Mouse (Mus musculus): Measurements from ENCODE around the gene Serpina11. TPM values are rescaled to one million over a fixed set of nuclear protein-coding genes. Genes with fewer than 3 reads are reported as not detected.

Serpina11 gene
- polyA plus RNA-seq, 1 experiment from 2014 or later, result not detected

- DNase-seq (ENCODE audit: low spot score), result no peak
- 84% methylated on average over 3 of the region's 3 CpGs for WGBS
- no peaks in the 10 kb centered on the region for H3K4me1 ChIP-seq (ENCODE audit: control insufficient read depth, insufficient read depth, low read length)
- H3K36me3 ChIP-seq (ENCODE audit: control insufficient read depth, insufficient read depth, low read length), result no peaks in the 10 kb centered on the region
- no peak overlapping the region for H3K4me2 ChIP-seq (ENCODE audit: low read depth)
- H3K27ac ChIP-seq (ENCODE audit: low read depth, low read length), result no peak overlapping the region
- H3K4me3 ChIP-seq (ENCODE audit: low read depth, low read length), result no peak overlapping the region
- no peaks in the 10 kb centered on the region for H3K27me3 ChIP-seq (ENCODE audit: control insufficient read depth, insufficient read depth, low read length)
- ATAC-seq (ENCODE audit: insufficient read depth, low FRiP score, low TSS enrichment), result no peak
- H3K9me3 ChIP-seq (ENCODE audit: control insufficient read depth, low read length), result peaks cover 5% of the 10 kb centered on the region; the same call in 1 of the 2 replicates
- H3K9ac ChIP-seq (ENCODE audit: low read length), result no peak overlapping the region
Measured at GRCm38 (mm10) chr12:104000594-104000993, 10.8 kb upstream of the Serpina11 start.

DNA sequence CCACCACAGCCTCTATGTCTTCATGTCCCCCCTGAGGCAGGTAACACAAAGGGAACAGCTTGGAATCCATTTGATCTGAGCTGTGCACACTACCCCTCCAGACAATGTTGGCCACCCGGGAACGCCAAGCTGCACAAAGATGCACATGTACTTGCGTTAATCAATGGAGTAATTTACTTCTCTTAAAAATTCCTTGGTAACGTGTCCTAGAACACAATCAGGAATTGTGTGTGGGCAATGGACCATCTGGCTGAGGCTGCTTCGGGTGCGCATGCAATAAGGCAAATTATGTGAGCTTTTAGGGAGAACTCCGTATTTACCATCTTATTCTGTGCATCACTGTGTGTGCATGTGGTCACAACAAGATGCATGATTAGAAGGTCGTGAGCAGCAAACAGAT is 9.9 kb upstream of the Serpina11 start:
- no peaks in the 10 kb centered on the region for H3K4me1 ChIP-seq (ENCODE audit: control insufficient read depth, insufficient read depth, low read length)
- no peak for ATAC-seq (ENCODE audit: insufficient read depth, low FRiP score, low TSS enrichment)
- DNase-seq (ENCODE audit: low spot score), result no peak
- peaks cover 4% of the 10 kb centered on the region; the same call in 1 of the 2 replicates for H3K9me3 ChIP-seq (ENCODE audit: control insufficient read depth, low read length)
- no peak overlapping the region for H3K4me2 ChIP-seq (ENCODE audit: low read depth)
- H3K27ac ChIP-seq (ENCODE audit: low read depth, low read length), result no peak overlapping the region
- no peaks in the 10 kb centered on the region for H3K36me3 ChIP-seq (ENCODE audit: control insufficient read depth, insufficient read depth, low read length)
- no peak overlapping the region for H3K4me3 ChIP-seq (ENCODE audit: low read depth, low read length)
- H3K9ac ChIP-seq (ENCODE audit: low read length), result no peak overlapping the region
- WGBS, result 83% methylated on average over 8 of the region's 8 CpGs
- no peaks in the 10 kb centered on the region for H3K27me3 ChIP-seq (ENCODE audit: control insufficient read depth, insufficient read depth, low read length)

- no peaks in the 10 kb centered on the region for H3K4me1 ChIP-seq (ENCODE audit: control insufficient read depth, insufficient read depth, low read length)
- ATAC-seq (ENCODE audit: insufficient read depth, low FRiP score, low TSS enrichment) (no peak), DNase-seq (ENCODE audit: low spot score) (no peak)
- H3K4me3 ChIP-seq (ENCODE audit: low read depth, low read length), result no peak overlapping the region
- H3K4me2 ChIP-seq (ENCODE audit: low read depth), result no peak overlapping the region
- no peak overlapping the region for H3K9ac ChIP-seq (ENCODE audit: low read length)
- H3K9me3 ChIP-seq (ENCODE audit: control insufficient read depth, low read length), result no peaks in the 10 kb centered on the region
- no peaks in the 10 kb centered on the region for H3K36me3 ChIP-seq (ENCODE audit: control insufficient read depth, insufficient read depth, low read length)
- 77% methylated on average over 2 of the region's 2 CpGs for WGBS
- H3K27ac ChIP-seq (ENCODE audit: low read depth, low read length), result no peak overlapping the region
- no peaks in the 10 kb centered on the region for H3K27me3 ChIP-seq (ENCODE audit: control insufficient read depth, insufficient read depth, low read length)
Measured at GRCm38 (mm10) chr12:103996513-103996912, 6.8 kb upstream of the Serpina11 start.

DNA sequence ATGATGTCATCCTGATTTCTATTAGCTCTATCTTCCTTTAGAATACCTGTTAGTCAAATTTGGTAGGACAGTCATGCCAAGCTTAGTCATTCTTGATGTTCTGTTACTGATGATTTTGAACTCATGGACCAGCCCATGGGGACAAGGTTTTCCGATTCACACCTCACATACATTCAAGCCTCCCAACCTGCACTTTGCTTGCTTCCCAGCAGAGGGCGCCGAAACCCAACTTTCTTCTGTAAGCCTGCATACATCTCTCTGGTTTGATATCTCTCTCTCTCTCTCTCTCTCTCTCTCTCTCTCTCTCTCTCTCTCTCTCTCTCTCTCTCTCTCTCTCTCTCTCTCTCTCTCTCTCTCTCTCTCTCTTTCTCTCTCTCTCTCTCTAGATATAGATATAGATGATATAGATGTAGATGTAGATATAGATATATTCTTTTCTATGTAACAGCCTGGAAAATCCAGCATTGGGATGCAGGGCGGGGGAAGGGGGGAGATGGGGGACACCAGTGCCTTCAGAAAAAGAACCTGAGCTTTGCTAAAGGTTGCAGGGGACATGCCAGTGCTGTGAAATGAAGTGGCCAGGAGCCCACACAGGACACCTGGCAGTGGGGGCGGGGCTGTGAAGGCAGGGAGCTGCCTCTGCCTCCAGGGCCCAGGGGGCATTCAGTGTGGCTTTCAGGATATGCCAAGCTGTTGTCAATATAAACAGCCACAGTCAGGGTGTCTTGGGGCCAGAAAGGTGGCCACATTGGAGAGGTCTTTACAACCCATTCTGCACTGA is 5.7 kb upstream of the Serpina11 start:
- Histone ChIP-seq H3K4me3 (ENCODE audit: low read depth, low read length) (no peak overlapping the region), H3K4me2 (ENCODE audit: low read depth) (no peak overlapping the region), H3K4me1 (ENCODE audit: control insufficient read depth, insufficient read depth, low read length) (no peaks in the 10 kb centered on the region), H3K9ac (ENCODE audit: low read length) (no peak overlapping the region), H3K27ac (ENCODE audit: low read depth, low read length) (no peak overlapping the region), H3K36me3 (ENCODE audit: control insufficient read depth, insufficient read depth, low read length) (no peaks in the 10 kb centered on the region), H3K27me3 (ENCODE audit: control insufficient read depth, insufficient read depth, low read length) (no peaks in the 10 kb centered on the region), H3K9me3 (ENCODE audit: control insufficient read depth, low read length) (no peaks in the 10 kb centered on the region)
- no peak for ATAC-seq (ENCODE audit: insufficient read depth, low FRiP score, low TSS enrichment)
- WGBS, result 38% methylated on average over 5 of the region's 5 CpGs
- peak; percentile 69 for DNase-seq (ENCODE audit: low spot score)

DNA sequence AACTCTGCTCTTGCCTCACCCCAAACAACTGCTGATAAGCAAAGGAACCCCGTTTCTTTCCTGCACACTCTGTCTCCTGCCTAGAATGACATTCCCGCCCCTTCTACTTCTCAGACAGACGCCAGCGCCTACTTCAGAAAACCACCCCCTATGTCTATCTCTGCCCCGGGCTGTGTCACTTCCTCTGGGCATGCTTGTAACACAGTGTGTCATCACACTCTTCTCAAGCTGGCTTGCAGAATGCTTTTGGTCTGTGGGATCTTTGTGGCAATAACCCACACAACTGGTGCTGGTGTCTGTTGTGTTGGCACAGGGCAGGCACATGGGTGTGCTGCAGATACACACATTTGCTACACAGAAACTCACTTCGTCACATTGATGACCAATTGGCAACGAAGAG is 3.2 kb upstream of the Serpina11 start:
- DNase-seq (ENCODE audit: low spot score) (no peak), ATAC-seq (ENCODE audit: insufficient read depth, low FRiP score, low TSS enrichment) (no peak)
- Histone ChIP-seq H3K4me2 (ENCODE audit: low read depth) (no peak overlapping the region), H3K4me1 (ENCODE audit: control insufficient read depth, insufficient read depth, low read length) (no peaks in the 10 kb centered on the region), H3K27me3 (ENCODE audit: control insufficient read depth, insufficient read depth, low read length) (no peaks in the 10 kb centered on the region), H3K27ac (ENCODE audit: low read depth, low read length) (no peak overlapping the region), H3K9ac (ENCODE audit: low read length) (no peak overlapping the region), H3K36me3 (ENCODE audit: control insufficient read depth, insufficient read depth, low read length) (no peaks in the 10 kb centered on the region), H3K9me3 (ENCODE audit: control insufficient read depth, low read length) (no peaks in the 10 kb centered on the region), H3K4me3 (ENCODE audit: low read depth, low read length) (no peak overlapping the region)
- WGBS, result 80% methylated on average over 7 of the region's 7 CpGs

DNA sequence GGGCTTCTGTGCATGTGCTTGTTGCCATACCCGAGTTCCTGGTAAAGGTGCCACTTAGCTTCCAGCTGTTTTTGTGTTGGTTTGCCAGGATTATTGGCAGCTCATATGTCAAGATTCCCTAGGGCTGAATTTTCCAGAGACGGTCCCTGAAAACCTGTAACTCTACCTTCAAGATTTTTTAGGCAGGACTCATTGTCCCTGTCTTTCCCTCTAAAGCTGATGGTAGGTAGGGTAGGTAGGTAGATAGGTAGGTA is 316 bp downstream of the Serpina11 start:
- DNase-seq (ENCODE audit: low spot score), result no peak
- H3K9me3 ChIP-seq (ENCODE audit: control insufficient read depth, low read length), result no peaks in the 10 kb centered on the region
- H3K27me3 ChIP-seq (ENCODE audit: control insufficient read depth, insufficient read depth, low read length), result no peaks in the 10 kb centered on the region
- no peak overlapping the region for H3K4me2 ChIP-seq (ENCODE audit: low read depth)
- H3K27ac ChIP-seq (ENCODE audit: low read depth, low read length), result no peak overlapping the region
- no peak overlapping the region for H3K9ac ChIP-seq (ENCODE audit: low read length)
- ATAC-seq (ENCODE audit: insufficient read depth, low FRiP score, low TSS enrichment), result no peak
- no peaks in the 10 kb centered on the region for H3K4me1 ChIP-seq (ENCODE audit: control insufficient read depth, insufficient read depth, low read length)
- no peaks in the 10 kb centered on the region for H3K36me3 ChIP-seq (ENCODE audit: control insufficient read depth, insufficient read depth, low read length)
- WGBS, result 65% methylated on average over 2 of the region's 2 CpGs
- H3K4me3 ChIP-seq (ENCODE audit: low read depth, low read length), result no peak overlapping the region

DNA sequence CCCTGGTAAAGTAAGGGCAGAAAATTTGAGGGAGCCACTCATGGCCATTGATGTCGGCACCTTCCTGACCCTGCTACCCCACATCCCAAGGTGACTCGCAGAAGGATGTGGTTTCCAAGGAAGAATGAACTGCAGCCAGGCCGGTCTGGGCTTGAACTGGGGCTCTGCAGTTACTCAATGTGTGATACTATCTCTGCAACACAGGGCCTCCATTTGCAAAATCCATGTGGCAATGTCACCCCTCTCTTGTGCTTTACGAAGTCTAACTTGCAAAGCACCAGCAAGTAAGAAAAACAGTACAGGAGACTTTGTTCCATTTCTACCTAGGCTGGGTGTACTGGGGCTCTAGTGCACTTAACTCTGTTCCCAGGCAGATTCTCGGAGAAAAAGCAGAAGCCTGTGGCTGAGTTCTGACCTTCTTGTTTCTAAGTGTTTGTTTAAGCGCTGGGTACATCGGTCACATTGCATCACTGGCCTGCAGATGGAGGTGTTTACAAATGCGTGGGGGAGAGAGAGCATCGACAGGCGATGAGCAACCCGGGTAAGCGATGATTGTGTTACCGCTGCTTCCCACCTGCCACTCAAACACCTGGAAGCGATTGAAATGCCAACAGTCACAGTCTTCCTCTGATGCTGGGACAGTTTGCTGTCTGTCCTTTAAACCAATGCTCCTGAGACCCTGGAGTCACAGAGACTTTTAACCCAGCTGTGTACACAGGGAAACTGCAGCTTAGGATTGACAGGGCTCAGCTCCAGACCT is 823 bp downstream of the Serpina11 start:
- no peaks in the 10 kb centered on the region for H3K9me3 ChIP-seq (ENCODE audit: control insufficient read depth, low read length)
- no peak overlapping the region for H3K27ac ChIP-seq (ENCODE audit: low read depth, low read length)
- WGBS, result 61% methylated on average over 14 of the region's 14 CpGs
- H3K9ac ChIP-seq (ENCODE audit: low read length), result no peak overlapping the region
- no peaks in the 10 kb centered on the region for H3K27me3 ChIP-seq (ENCODE audit: control insufficient read depth, insufficient read depth, low read length)
- H3K4me2 ChIP-seq (ENCODE audit: low read depth), result no peak overlapping the region
- no peaks in the 10 kb centered on the region for H3K36me3 ChIP-seq (ENCODE audit: control insufficient read depth, insufficient read depth, low read length)
- no peak for DNase-seq (ENCODE audit: low spot score)
- ATAC-seq (ENCODE audit: insufficient read depth, low FRiP score, low TSS enrichment), result no peak
- no peak overlapping the region for H3K4me3 ChIP-seq (ENCODE audit: low read depth, low read length)
- no peaks in the 10 kb centered on the region for H3K4me1 ChIP-seq (ENCODE audit: control insufficient read depth, insufficient read depth, low read length)

DNA sequence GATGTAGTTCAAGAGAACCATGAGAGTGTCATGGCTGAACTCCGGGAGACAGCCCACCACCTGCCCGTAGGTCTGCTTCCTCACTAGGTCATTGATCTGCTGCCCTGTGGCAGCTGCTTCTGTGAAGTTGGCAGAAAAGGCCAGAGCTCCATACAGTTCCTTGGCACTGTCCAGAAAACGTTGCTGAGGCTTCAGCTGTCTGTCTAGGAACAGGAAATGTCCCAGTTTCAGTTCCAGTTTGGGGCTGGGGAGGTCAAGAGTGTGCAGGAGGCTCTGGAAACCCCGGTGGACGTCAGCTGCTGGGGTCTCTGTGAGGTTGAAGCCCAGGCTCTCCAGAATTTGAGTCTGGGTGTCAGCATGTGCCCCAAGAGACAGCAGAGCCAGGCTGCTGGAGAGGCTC is 3.9 kb downstream of the Serpina11 start:
- Histone ChIP-seq H3K9ac (ENCODE audit: low read length) (no peak overlapping the region), H3K27me3 (ENCODE audit: control insufficient read depth, insufficient read depth, low read length) (no peaks in the 10 kb centered on the region), H3K4me1 (ENCODE audit: control insufficient read depth, insufficient read depth, low read length) (no peaks in the 10 kb centered on the region), H3K4me2 (ENCODE audit: low read depth) (no peak overlapping the region), H3K36me3 (ENCODE audit: control insufficient read depth, insufficient read depth, low read length) (no peaks in the 10 kb centered on the region), H3K9me3 (ENCODE audit: control insufficient read depth, low read length) (no peaks in the 10 kb centered on the region), H3K4me3 (ENCODE audit: low read depth, low read length) (no peak overlapping the region), H3K27ac (ENCODE audit: low read depth, low read length) (no peak overlapping the region)
- DNase-seq (ENCODE audit: low spot score), result no peak
- WGBS, result 72% methylated on average over 5 of the region's 5 CpGs
- ATAC-seq (ENCODE audit: insufficient read depth, low FRiP score, low TSS enrichment), result no peak

GRCm38 (mm10) chr12:103984935-103985334 is 4.8 kb downstream of the Serpina11 start:
- H3K4me3 ChIP-seq (ENCODE audit: low read depth, low read length), result no peak overlapping the region
- WGBS, result 72% methylated on average over 4 of the region's 4 CpGs

More at GRCm38 (mm10) chr12:103984935-103985334, 4.8 kb downstream of the Serpina11 start:
- Histone ChIP-seq H3K9me3 (ENCODE audit: control insufficient read depth, low read length) (no peaks in the 10 kb centered on the region), H3K9ac (ENCODE audit: low read length) (no peak overlapping the region), H3K27ac (ENCODE audit: low read depth, low read length) (no peak overlapping the region), H3K4me1 (ENCODE audit: control insufficient read depth, insufficient read depth, low read length) (no peaks in the 10 kb centered on the region), H3K4me2 (ENCODE audit: low read depth) (no peak overlapping the region), H3K36me3 (ENCODE audit: control insufficient read depth, insufficient read depth, low read length) (no peaks in the 10 kb centered on the region), H3K27me3 (ENCODE audit: control insufficient read depth, insufficient read depth, low read length) (no peaks in the 10 kb centered on the region)
- ATAC-seq (ENCODE audit: insufficient read depth, low FRiP score, low TSS enrichment), result no peak
- DNase-seq (ENCODE audit: low spot score), result no peak

Measured in neural tube, embryonic 11.5 days (tissue).